Mouse (Mus musculus) hindbrain, embryonic 15.5 days (tissue): ENCODE measurements around the gene Cdpf1. TPM values are rescaled to one million over a fixed set of nuclear protein-coding genes. Genes with fewer than 3 reads are reported as not detected.

Experiments
- ATAC-seq: fragments of 200-750 bp; cut with Nextera tagmentation; 2 replicates; pipeline ENCODE4 v1.8.0; 2017; ENCODE audit warnings: low read depth, moderate number of reproducible peaks, moderate TSS enrichment; ENCODE audit not compliant: low FRiP score
- H3K27ac ChIP-seq: fragments of 300-500 bp; sonication (generic); replicated peaks from 2 replicates; pipeline ENCODE4 v1.5.1; 2015; ENCODE audit warnings: mild to moderate bottlenecking, inconsistent platforms
- H3K27me3 ChIP-seq: fragments of 300-500 bp; sonication (generic); 2 replicates; pipeline ENCODE4 v1.6.1; 2015; ENCODE audit warnings: control low read depth, inconsistent platforms
- H3K36me3 ChIP-seq: fragments of 300-500 bp; sonication (generic); 2 replicates; pipeline ENCODE4 v1.6.1; 2015; ENCODE audit warnings: control low read depth, inconsistent platforms
- H3K4me1 ChIP-seq: fragments of 300-500 bp; sonication (generic); replicated peaks from 2 replicates; pipeline ENCODE4 v1.6.1; 2015; ENCODE audit warnings: control low read depth, inconsistent platforms
- H3K4me2 ChIP-seq: fragments of 300-500 bp; sonication (generic); 2 replicates; pipeline ENCODE4 v1.6.1; 2015; ENCODE audit warnings: moderate library complexity, mild to moderate bottlenecking, inconsistent platforms
- H3K4me3 ChIP-seq: fragments of 300-500 bp; sonication (generic); 2 replicates; pipeline ENCODE4 v1.5.1; 2015; ENCODE audit warnings: mild to moderate bottlenecking, inconsistent platforms
- H3K9ac ChIP-seq: fragments of 300-500 bp; sonication (generic); 2 replicates; pipeline ENCODE4 v1.6.1; 2015; ENCODE audit warnings: inconsistent platforms
- H3K9me3 ChIP-seq: fragments of 300-500 bp; sonication (generic); 2 replicates; pipeline ENCODE4 v1.6.1; 2016; ENCODE audit warnings: control low read depth, inconsistent platforms
- WGBS: fragments of 180-500 bp; shearing (Covaris S2); methylation state at CpG from one replicate; pipeline ENCODE4 v1.1.7; 2015; 5-methylcytosine and 5-hydroxymethylcytosine counted together
- polyA plus RNA-seq: library from polyadenylated mRNA; unstranded; fragments of >200 nt; fragmentation: Nextera tagmentation; extraction: Ambion mirVana; gene quantifications from 2 replicates; pipeline ENCODE4 v1.2.1, GENCODE M21; 2015

Cdpf1 gene
- polyA plus RNA-seq, 1 experiment from 2014 or later: 20.7 TPM

GRCm38 (mm10) chr15:85776771-85777170 is 34.7 kb downstream of the Cdpf1 start:
- no peak overlapping the region for H3K9ac ChIP-seq
- H3K27ac ChIP-seq: no peak overlapping the region
- no peaks in the 10 kb centered on the region for H3K36me3 ChIP-seq
- H3K4me1 ChIP-seq: no peaks in the 10 kb centered on the region
- no peak for ATAC-seq
- no peaks in the 10 kb centered on the region for H3K9me3 ChIP-seq
- 69% methylated on average over 5 of the region's 5 CpGs for whole genome bisulfite sequencing
- H3K4me2 ChIP-seq: no peak overlapping the region
- H3K27me3 ChIP-seq: no peaks in the 10 kb centered on the region
- no peak overlapping the region for H3K4me3 ChIP-seq

GRCm38 (mm10) chr15:85776241-85776640 is 35.3 kb downstream of the Cdpf1 start:
- WGBS: 72% methylated on average over 2 of the region's 2 CpGs
- Histone ChIP-seq H3K27me3 (no peaks in the 10 kb centered on the region), H3K36me3 (no peaks in the 10 kb centered on the region), H3K27ac (no peak overlapping the region), H3K4me1 (no peaks in the 10 kb centered on the region), H3K4me2 (no peak overlapping the region), H3K4me3 (no peak overlapping the region), H3K9me3 (no peaks in the 10 kb centered on the region), H3K9ac (no peak overlapping the region)
- no peak for ATAC-seq

GRCm38 (mm10) chr15:85775001-85775400 is 36.5 kb downstream of the Cdpf1 start:
- 89% methylated on average over 7 of the region's 7 CpGs for WGBS
- Histone ChIP-seq H3K4me2 (no peak overlapping the region), H3K4me3 (no peak overlapping the region), H3K27ac (no peak overlapping the region), H3K27me3 (no peaks in the 10 kb centered on the region), H3K4me1 (no peaks in the 10 kb centered on the region), H3K36me3 (no peaks in the 10 kb centered on the region), H3K9me3 (no peaks in the 10 kb centered on the region), H3K9ac (no peak overlapping the region)
- ATAC-seq: no peak

DNA sequence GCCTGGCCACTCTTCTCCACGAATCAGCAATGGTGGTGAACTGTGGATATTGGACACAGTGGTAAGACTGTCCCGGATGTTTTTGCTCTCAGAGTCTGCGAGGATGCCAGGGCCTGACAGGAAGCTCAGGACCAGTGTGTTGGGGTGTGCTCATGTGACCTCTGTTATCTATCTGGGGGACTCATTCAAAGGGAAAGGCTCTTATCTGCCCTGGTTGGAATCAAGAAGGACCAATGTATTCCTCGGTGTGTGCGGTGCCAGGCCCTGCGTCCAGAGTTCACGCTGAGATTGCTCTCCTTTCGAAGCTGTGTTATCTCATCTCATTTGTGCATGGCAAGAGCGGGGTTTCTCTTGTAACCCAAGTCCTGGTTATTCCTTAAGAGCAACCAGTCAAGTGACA is 37.1 kb downstream of the Cdpf1 start:
- ATAC-seq: no peak
- WGBS: 93% methylated on average over 9 of the region's 9 CpGs
- no peaks in the 10 kb centered on the region for H3K9me3 ChIP-seq

GRCm38 (mm10) chr15:85772146-85772740 is 39.3 kb downstream of the Cdpf1 start:
- no peaks in the 10 kb centered on the region for H3K9me3 ChIP-seq
- no peaks in the 10 kb centered on the region for H3K4me1 ChIP-seq
- H3K4me3 ChIP-seq: no peak overlapping the region
- no peak overlapping the region for H3K4me2 ChIP-seq
- ATAC-seq: no peak
- H3K27me3 ChIP-seq: no peaks in the 10 kb centered on the region
- no peaks in the 10 kb centered on the region for H3K36me3 ChIP-seq
- no peak overlapping the region for H3K27ac ChIP-seq
- no peak overlapping the region for H3K9ac ChIP-seq
- 83% methylated on average over 11 of the region's 11 CpGs for WGBS

More for the DNA sequence above, 37.1 kb downstream of the Cdpf1 start:
- Histone ChIP-seq H3K4me3 (no peak overlapping the region), H3K36me3 (no peaks in the 10 kb centered on the region), H3K9ac (no peak overlapping the region), H3K4me2 (no peak overlapping the region), H3K27me3 (no peaks in the 10 kb centered on the region), H3K27ac (no peak overlapping the region), H3K4me1 (no peaks in the 10 kb centered on the region)

- WGBS: 88% methylated on average over 17 of the region's 17 CpGs
- Histone ChIP-seq H3K36me3 (no peaks in the 10 kb centered on the region), H3K9me3 (no peaks in the 10 kb centered on the region), H3K27ac (no peak overlapping the region), H3K27me3 (no peaks in the 10 kb centered on the region), H3K4me2 (no peak overlapping the region), H3K9ac (no peak overlapping the region), H3K4me1 (no peaks in the 10 kb centered on the region), H3K4me3 (no peak overlapping the region)
- ATAC-seq: no peak
These were observed 40.0 kb downstream of the Cdpf1 start for GRCm38 (mm10) chr15:85771306-85772121.

DNA sequence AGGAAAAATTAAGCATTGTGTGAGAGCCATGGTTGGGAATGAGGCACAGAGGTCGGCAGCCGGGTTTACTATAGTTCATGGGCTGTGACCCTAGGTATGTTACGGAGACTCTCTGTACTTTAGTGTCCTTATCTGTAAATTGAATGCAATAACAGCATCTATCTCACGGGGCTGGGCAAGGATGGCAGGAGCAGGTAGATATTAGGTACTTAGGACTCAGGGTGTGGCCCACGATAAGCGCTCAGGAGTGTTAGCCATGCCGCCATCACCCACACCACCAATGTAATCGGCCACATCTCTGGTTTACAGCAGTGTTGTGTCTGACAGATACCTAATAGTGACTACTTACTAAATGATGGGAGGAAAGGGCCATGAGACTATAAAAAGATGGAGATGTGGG is 42.5 kb downstream of the Cdpf1 start:
- no peaks in the 10 kb centered on the region for H3K36me3 ChIP-seq
- no peaks in the 10 kb centered on the region for H3K27me3 ChIP-seq
- H3K27ac ChIP-seq: no peak overlapping the region
- H3K4me2 ChIP-seq: no peak overlapping the region
- H3K4me3 ChIP-seq: no peak overlapping the region
- no peak overlapping the region for H3K9ac ChIP-seq
- no peaks in the 10 kb centered on the region for H3K4me1 ChIP-seq
- WGBS: 92% methylated on average over 8 of the region's 8 CpGs
- ATAC-seq: no peak
- no peaks in the 10 kb centered on the region for H3K9me3 ChIP-seq

- H3K9me3 ChIP-seq: no peaks in the 10 kb centered on the region
- H3K36me3 ChIP-seq: no peaks in the 10 kb centered on the region
- no peaks in the 10 kb centered on the region for H3K4me1 ChIP-seq
- H3K4me3 ChIP-seq: no peak overlapping the region
- ATAC-seq: no peak
- no peak overlapping the region for H3K9ac ChIP-seq
- no peak overlapping the region for H3K4me2 ChIP-seq
- H3K27ac ChIP-seq: no peak overlapping the region
- no peaks in the 10 kb centered on the region for H3K27me3 ChIP-seq
- 96% methylated on average over 5 of the region's 5 CpGs for WGBS
These were observed 44.8 kb downstream of the Cdpf1 start for GRCm38 (mm10) chr15:85766677-85767076.

DNA sequence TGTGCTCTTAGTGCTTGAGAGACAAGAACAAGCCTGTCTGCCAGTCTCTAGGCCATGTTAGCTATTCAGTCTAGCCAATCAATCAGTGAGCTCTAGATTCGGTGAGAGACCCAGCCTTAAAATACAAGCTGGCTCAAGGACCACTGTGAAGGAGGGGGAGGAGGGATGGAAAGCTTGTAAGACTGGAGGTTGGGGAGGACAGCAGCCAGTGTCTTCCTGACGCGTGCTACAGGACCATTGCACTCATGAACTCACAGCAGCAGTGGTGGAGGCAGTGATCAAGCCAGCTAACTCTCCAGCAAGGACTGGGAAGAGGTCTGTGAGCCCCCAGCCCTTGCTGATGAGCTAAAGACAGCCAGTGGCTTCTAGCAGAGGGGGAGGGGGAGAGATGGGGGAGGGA is 46.5 kb downstream of the Cdpf1 start:
- H3K4me3 ChIP-seq: no peak overlapping the region
- no peak for ATAC-seq
- H3K9ac ChIP-seq: no peak overlapping the region
- H3K9me3 ChIP-seq: no peaks in the 10 kb centered on the region
- 46% methylated on average over 3 of the region's 3 CpGs for WGBS
- no peaks in the 10 kb centered on the region for H3K27me3 ChIP-seq
- no peak overlapping the region for H3K4me2 ChIP-seq
- no peaks in the 10 kb centered on the region for H3K4me1 ChIP-seq
- no peak overlapping the region for H3K27ac ChIP-seq
- no peaks in the 10 kb centered on the region for H3K36me3 ChIP-seq

DNA sequence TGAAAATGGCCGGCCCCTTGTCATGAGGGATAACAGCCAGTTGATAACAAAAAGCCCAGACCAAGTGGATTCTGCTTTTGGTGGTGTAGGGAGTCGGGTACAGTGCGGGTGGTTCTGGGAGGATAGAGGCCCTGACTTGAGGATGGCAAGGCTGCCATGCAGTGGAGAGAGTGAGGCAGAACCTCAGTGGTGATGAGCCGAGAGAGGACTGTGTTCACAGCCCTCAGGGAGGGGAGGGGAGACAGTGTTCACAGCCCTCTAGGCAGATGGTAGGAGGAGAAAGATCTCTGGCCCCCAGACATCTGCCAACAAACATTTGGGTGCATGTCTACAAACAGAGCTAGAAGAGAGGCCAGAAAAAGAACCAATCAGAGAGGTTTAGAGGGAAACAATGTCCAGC is 48.7 kb downstream of the Cdpf1 start:
- no peak for ATAC-seq
- H3K9me3 ChIP-seq: no peaks in the 10 kb centered on the region
- H3K27ac ChIP-seq: no peak overlapping the region
- no peaks in the 10 kb centered on the region for H3K27me3 ChIP-seq
- no peak overlapping the region for H3K4me3 ChIP-seq
- no peak overlapping the region for H3K9ac ChIP-seq
- H3K4me1 ChIP-seq: no peaks in the 10 kb centered on the region
- H3K36me3 ChIP-seq: no peaks in the 10 kb centered on the region
- H3K4me2 ChIP-seq: no peak overlapping the region
- 88% methylated on average over 4 of the region's 4 CpGs for WGBS

DNA sequence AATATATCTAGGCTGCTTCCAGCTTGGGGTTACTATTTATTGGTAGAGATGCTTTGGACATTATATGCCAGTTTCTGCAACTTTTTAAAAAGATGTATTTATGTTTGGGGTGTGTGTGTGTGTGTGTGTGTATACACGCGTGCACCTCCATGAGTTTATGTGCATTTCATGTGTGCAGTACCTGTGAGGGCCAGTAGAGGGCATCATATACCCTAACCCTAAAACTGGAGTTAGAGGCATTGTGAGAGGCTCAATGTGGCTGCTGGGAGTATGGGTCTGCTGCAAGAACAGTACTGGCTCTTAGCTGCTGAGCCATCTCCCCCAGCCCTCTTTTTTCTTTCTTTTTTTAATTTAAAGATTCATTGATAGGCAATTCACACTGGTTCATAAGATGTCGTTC is 53.7 kb downstream of the Cdpf1 start:
- Histone ChIP-seq H3K4me3 (no peak overlapping the region), H3K27me3 (no peaks in the 10 kb centered on the region), H3K27ac (no peak overlapping the region), H3K36me3 (no peaks in the 10 kb centered on the region), H3K9ac (no peak overlapping the region), H3K4me2 (no peak overlapping the region), H3K4me1 (no peaks in the 10 kb centered on the region), H3K9me3 (no peaks in the 10 kb centered on the region)
- 92% methylated on average over 3 of the region's 3 CpGs for WGBS
- ATAC-seq: no peak
